Mouse (Mus musculus): ENCODE measurements around the gene Esp3.
"Not testable (repeated sequence)": the region's sequence is repeated elsewhere in the genome, so short reads cannot be mapped to it uniquely, and the experiment has no call there.

Esp3 gene

DNA sequence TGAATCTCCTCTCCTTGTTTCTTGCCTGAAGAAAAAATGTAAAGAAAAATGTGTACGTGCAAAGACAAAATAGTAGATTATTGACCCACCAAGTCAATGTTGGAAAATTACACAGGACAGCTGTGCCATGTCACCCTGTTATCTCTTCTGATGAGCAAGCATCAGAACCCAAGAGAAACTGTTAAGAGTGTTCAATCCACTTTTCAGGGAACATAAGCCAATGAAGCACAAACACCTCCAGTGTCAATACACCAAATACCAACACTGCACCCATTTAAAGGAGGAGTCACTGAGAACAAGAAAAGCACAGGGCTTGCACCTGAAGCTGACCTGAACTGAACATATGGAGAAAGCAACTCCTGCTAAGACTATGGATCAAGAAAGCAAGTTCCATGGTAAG lies at the start of gene Esp3:
Gene Esp3, plus strand, starts transcription at position 301 of the 400 bp plus-strand sequence.
- not testable (repeated sequence) for DNase-seq (ENCODE audit: low spot score)

GRCm38 (mm10) chr17:40583906-40584305 lies 48.0 kb upstream of the Esp3 start:
- DNase-seq (ENCODE audit: low spot score), result not testable (repeated sequence)

- no peak for DNase-seq (ENCODE audit: low spot score)
These were observed 40.6 kb upstream of the Esp3 start for GRCm38 (mm10) chr17:40591297-40591696.

GRCm38 (mm10) chr17:40598294-40598693 lies 33.6 kb upstream of the Esp3 start, which contains the start of gene Esp4:
Gene Esp4 (plus strand): TSS chr17:40598594.
- no peak for DNase-seq (ENCODE audit: low spot score)

- DNase-seq (ENCODE audit: low spot score), result not testable (repeated sequence)
These were observed 30.3 kb downstream of the Esp3 start for GRCm38 (mm10) chr17:40662118-40662679.

DNA sequence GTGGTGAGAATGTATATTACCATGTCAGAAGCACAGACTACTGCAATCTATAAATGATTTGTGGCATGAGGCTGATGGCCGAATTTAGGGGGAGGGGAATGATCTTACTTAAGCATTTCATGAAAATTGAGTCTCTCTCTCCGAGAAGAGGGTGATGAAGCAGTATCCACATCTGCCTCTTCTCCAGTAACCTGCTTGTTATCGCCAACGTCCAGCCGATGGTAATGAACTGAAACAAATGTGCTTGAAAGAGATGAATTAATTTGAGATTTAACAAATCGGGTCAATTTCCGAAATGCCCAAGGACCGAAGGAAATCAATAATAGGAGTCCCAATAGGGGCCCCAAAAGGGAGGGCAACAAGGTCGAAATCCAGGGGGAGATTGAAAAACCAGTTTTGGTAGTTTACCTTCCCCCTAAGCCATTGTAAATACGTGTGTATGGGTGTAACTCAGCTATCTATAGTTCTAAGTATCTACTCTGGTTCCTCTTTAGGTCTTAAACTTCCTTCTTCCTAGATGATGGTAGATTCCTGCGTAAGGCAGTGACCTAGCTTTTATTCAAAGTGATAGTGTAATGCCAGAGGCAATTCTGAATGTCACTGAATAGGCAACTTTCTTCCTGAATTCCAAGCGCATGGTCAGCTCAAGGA lies 31.4 kb downstream of the Esp3 start:
- not testable (repeated sequence) for DNase-seq (ENCODE audit: low spot score)
